Mouse (Mus musculus) retina, adult 2 months (tissue): Measurements from ENCODE around the gene Ppp1r35.

Experiments
- DNase-seq: peaks from one replicate; pipeline ENCODE4 v3.0.0-alpha.2; 2012; ENCODE audit warnings: low read depth, low spot score

The Ppp1r35 gene

GRCm38 (mm10) chr5:137782776-137783522, 4.3 kb downstream of the Ppp1r35 start:
- no peak for DNase-seq

- no peak for DNase-seq
These were observed 5.4 kb downstream of the Ppp1r35 start for GRCm38 (mm10) chr5:137783901-137784540.

GRCm38 (mm10) chr5:137784546-137784945, 5.9 kb downstream of the Ppp1r35 start:
- DNase-seq, result no peak

- DNase-seq, result no peak
These were observed 6.7 kb downstream of the Ppp1r35 start for GRCm38 (mm10) chr5:137785164-137786031.

GRCm38 (mm10) chr5:137786109-137786942, 7.7 kb downstream of the Ppp1r35 start:
- DNase-seq, result peak; percentile 100

GRCm38 (mm10) chr5:137787151-137787928, 8.7 kb downstream of the Ppp1r35 start, which contains the start of the genes Mepce and Zcwpw1:
Mepce (minus strand) TSS chr5:137787655.
Zcwpw1 (plus strand) TSS chr5:137787798.
- DNase-seq, result peak; percentile 96

GRCm38 (mm10) chr5:137788171-137788570, 9.5 kb downstream of the Ppp1r35 start:
- no peak for DNase-seq

- DNase-seq, result no peak
These were observed 10.4 kb downstream of the Ppp1r35 start for GRCm38 (mm10) chr5:137788946-137789531.

GRCm38 (mm10) chr5:137791553-137791952, 12.9 kb downstream of the Ppp1r35 start:
- no peak for DNase-seq

GRCm38 (mm10) chr5:137796606-137797005, 18.0 kb downstream of the Ppp1r35 start:
- DNase-seq, result no peak

GRCm38 (mm10) chr5:137800917-137801316, 22.3 kb downstream of the Ppp1r35 start:
- no peak for DNase-seq

- no peak for DNase-seq
These were observed 27.5 kb downstream of the Ppp1r35 start for GRCm38 (mm10) chr5:137806158-137806557.

GRCm38 (mm10) chr5:137808316-137808715, 29.7 kb downstream of the Ppp1r35 start:
- DNase-seq, result no peak

GRCm38 (mm10) chr5:137817466-137818222, 39.0 kb downstream of the Ppp1r35 start:
- no peak for DNase-seq

GRCm38 (mm10) chr5:137822126-137822525, 43.5 kb downstream of the Ppp1r35 start:
- DNase-seq, result no peak

GRCm38 (mm10) chr5:137822602-137823001, 44.0 kb downstream of the Ppp1r35 start:
- DNase-seq, result no peak

- DNase-seq, result no peak
These were observed 44.9 kb downstream of the Ppp1r35 start for GRCm38 (mm10) chr5:137823455-137824045.

- DNase-seq, result no peak
These were observed 46.4 kb downstream of the Ppp1r35 start for GRCm38 (mm10) chr5:137825030-137825429.

GRCm38 (mm10) chr5:137825971-137826370, 47.3 kb downstream of the Ppp1r35 start:
- no peak for DNase-seq
